Mouse (Mus musculus) stomach, postnatal 0 days (tissue): ENCODE measurements at regions not wholly inside any gene's neighbourhood (a gene's known extent, or its start where the extent isn't known, plus 50 kb on each side); places are given as distances from the start of the nearest gene placed in this dataset.
"Not testable (repeated sequence)": the region's sequence is repeated elsewhere in the genome, so short reads cannot be mapped to it uniquely, and the experiment has no call there.

Experiments
- CTCF ChIP-seq: IDR thresholded peaks from 2 replicates; pipeline ENCODE4 v1.5.1; 2016; ENCODE audit warnings: antibody characterized with exemption, low read depth, mild to moderate bottlenecking, moderate library complexity
- EP300 ChIP-seq: optimal IDR thresholded peaks from 2 replicates; pipeline ENCODE3; 2016; ENCODE audit warnings: antibody characterized with exemption

DNA sequence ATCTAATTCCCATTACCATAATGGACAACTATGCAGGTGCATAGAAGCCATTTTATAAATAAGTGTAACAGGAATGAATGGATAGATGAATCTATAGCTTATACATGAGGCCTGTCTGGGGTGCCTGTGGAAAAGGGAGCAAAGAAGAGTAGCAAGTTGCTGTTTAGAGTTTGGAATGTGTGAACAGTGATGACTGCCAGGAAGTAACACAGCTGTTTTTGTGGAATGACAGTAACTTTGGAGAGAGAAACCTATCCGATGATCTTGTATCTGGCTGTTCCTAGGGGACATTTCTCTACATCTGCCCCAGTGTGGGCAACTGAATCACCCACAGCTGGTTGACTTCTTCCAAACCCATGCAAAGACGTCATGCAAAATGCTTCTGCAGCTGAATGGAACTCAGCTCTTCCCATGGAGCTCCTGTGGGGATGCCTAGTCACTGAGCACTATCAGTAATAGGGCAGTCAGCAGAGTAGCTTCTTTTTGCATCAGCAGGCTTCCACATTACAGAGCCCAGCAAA is 192.4 kb downstream of the Osr1 start:
- TF ChIP-seq CTCF, EP300: not testable (repeated sequence)
